Mouse (Mus musculus): Measurements from ENCODE around the gene Atp5d.

Gene Atp5d

DNA sequence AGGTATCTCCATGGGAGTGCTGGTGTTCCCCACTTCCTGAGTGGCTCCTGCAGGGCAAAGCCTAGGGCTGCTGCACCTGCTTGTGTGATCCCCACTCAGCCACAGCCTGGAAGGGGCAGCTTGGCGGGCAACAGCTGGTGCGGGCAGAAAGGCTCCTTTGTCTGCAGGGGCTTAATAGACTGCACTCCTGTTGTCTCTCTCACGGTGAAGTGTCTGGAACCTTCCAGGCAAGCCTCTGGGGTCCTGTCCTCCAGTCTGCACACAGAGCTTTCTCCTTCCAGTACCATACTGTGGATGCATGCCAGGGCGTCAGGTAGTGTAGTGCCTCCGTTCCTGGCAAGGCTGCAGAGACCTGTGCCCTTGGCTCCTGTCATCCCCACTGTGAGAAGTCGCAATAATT is 19.9 kb upstream of the Atp5d start:
- DNase-seq, result no peak

DNA sequence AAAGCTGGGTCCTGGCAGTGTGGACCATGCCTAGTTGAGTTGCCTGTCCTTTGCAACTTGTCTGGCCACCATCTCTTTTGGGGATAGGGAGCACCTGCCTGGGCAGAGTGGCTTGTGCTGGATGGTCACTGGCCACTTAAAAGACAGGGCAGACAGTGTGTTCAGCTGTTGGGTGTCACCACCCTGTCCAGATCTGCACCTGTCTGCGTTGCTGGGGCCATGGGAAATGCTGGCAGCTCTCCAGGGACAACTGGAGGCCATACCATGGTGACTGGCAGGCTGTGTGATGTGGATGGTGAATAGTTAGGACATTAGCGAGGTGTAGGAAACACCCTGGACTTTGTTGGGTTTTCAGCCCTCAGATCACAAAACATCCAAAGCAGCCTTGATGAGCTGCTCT is 18.3 kb upstream of the Atp5d start:
- no peak for DNase-seq

DNA sequence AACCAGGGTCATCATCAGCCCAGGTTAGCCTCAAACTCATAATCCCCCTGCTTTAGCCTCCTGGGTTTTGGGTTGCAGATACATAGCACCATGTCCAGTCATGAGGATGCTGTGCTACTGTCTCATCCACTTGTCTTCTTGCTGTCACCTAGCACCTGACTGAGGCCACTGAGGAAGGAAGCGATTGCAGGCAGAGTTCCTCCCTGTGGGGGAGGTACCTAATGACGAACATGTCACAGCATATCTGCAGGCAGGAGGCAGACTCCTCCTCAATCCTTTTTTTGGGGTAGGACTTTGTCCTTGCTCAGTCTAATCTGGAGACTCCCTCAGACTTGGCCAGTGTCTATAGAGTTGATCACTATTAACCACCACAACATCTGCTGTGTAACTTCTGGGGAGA is 16.8 kb upstream of the Atp5d start:
- no peak for DNase-seq

DNA sequence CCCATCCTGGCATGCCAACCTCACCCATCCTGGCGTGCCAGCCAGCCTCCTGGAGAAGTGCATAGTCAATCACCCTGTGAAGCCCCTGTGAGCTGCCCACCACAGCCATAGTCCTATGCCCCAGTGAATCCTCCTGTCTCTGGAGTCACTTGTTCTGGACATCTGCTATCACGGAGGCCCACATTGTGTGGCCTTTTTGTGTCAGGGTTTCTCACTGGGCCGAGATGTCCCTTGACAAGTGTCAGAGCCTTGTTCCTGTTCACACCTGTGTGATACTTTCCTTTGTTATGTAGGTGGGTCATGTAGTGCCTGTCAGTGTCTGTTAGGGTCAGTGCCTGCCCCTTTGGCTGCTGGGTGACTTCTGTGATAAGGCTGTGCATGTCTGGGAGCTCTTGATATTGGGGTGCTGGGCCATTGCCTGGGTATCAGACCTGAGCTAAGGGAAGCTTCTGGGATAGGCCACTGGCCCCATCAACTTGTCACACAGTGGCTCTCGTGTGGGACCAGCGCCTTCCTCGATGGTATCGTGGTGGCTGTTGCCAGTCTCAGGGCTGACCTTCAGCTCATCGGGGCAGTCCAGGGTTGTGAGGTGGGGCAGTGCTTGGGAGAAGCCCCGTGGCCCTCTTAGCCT is 14.4 kb upstream of the Atp5d start:
- no peak for DNase-seq

DNA sequence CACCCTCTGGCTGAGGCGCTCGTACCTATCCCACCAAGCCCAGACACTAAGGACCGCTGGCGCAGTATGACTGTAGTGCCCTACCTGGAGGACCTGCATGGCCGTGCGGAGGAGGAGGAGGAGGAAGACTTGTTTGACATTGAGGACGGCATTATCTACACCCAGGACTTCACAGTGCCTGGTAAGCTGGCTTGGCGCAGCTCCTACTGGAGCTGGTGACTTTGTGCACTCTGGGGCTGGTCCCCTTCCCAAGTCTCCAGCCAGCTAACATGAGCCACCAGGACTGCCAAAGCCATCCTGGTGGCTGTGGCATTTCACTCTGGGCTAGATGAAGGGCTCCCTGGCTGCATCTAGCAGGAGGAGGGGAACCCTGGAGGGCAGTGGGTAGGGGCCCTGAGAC is 10.5 kb upstream of the Atp5d start:
- DNase-seq, result no peak

DNA sequence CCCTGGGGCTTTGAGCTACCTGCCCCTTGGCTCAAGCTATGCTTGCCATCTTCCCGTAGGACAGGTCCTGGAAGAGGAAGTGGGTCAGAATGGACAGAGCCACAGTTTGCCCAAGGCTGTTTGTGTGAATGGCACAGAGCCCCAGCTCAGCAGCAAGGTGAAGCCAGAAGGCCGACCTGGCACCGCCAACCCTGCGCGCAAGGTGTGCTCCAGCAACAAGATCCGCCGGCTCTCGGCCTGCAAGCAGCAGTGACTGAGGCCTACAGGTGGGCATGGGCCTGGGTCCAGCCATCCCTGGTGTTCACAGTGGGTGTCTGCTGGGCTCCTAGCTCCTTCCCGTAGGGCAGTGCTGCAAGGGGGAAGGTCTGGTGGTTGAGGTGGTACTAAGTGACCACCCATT is 8.6 kb upstream of the Atp5d start:
- DNase-seq, result no peak

DNA sequence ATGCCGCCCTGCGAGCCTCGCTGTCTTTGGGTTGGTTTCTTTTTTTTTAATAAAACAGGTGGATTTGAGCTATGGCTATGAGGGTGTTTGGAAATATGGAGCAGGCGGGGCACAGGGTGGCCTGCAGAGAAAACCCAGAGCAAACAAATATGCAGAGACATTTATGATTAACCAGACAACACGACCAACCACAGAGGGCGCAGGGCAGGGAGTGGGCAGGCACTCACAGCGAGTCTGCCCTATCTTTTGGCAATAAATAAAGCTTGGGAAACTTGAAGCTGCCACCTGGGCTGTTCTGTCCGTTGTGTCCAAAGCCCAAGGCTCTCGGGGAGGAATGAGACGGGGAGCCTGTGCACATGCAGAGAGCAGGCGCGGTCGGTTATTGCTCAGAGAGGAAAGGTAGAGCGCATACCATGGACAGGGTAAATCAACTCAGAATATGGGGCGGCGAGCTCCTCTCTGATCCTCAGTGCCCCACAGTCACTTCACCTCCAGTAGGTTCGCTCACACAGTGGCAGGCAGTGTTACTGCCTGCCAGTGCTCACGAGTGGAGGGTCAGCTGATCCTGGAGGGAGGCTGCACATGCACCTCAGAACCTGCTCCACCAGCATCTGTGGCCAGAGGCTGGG is 7.9 kb upstream of the Atp5d start:
- no peak for DNase-seq

DNA sequence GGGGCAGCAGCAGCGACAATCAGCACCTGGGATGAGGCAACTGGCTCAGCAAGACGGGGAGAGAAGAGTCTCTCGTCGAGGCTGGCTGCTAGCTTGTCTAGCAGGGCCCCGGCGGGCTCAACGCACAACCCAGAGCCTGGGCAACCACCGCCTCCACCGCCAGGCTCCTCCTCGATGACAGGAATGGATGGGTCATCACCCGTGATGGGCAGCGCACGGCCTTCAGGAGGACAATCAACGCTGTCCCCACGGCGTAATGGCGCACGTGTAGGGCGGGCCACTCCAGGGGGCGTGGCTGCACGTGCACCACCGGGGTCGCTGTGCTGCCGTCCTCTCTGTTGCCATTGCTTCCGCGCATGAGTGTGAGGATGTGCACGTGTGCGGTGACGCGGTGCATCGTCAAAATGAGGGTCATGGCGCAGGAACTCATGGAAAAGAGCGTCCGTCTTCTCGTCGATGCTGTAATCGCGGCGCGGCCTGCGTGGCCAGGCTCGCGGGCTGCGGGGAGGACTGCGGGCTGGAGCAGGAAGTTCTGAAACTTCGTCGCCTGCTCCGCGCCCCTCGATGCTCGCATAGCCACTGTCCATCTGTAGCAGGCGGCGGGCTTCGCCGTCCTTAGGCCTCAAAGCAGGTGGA is 7.0 kb upstream of the Atp5d start:
- peak in 1 of 2 experiments; percentile 7 for DNase-seq

DNA sequence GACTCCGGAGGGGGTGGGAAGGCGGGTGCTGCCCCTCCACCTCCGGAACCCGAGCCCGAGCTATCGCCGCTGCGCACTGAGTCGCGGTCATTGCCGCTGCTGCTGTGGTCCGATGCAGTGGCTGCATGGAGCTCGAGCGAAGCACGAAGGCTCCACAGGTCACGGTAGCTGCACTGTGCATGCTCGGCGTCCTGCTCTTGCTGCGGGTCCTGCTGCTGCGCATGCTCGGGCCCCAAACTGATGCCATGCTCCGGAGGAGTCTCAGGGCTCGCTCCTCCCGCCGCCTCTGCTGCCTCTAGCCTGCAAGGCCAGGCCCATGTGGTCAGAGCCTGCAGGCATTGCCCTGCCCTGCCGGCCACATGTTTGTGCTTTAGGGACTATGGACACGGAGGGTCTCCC is 6.5 kb upstream of the Atp5d start:
- DNase-seq, result no peak

DNA sequence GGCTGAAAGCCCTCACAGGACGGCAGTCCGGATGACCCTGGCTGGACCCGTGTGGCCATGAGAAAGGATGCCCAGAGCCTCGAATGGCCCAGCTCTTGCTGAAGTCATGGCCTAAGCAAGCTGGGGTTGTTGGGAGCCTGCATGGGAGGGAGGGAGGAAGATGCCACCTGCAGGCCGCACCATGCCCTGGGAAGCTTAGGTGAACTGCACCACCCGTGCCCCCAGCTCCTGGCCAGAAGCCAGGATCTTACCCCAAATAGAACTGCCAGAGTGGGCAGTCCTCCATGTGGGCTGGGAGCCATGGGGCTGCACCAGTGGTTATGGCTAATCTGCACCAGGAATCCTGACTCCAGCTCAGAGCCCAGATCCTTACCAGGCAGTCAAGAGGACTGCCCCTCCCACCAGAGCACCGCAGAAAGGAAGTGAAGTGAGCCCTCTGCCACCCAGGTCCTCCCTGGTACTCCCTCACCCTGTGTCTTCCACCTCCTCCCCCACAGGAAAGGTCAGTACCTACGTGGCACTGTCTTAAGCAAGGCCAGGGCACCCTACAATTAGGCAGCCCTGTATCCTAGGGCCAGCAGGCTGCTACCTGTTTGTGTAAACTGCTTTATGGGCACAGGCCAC is 5.1 kb upstream of the Atp5d start:
- peak in 1 of 2 experiments; percentile 29 for DNase-seq

DNA sequence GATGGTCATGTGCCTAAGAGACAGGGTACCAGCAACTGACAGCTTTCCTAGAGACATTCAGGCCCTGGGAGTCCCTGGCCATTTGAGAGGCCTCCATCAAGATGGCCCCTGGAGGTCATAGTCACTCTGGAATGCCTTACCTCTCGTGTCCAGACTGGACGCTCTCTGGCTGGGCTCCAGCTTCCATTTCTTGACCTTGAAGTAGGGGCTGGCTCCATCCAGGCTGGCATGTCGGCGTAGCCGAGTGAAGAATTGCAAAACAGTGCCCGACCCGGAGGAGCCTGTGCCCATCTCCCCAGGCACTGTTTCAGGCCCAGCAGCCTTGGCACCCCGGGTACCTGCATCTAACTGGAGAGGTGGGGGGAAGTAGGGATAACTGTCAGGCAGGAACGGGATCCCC is 4.0 kb upstream of the Atp5d start:
- DNase-seq, result peak in 1 of 2 experiments; percentile 8

DNA sequence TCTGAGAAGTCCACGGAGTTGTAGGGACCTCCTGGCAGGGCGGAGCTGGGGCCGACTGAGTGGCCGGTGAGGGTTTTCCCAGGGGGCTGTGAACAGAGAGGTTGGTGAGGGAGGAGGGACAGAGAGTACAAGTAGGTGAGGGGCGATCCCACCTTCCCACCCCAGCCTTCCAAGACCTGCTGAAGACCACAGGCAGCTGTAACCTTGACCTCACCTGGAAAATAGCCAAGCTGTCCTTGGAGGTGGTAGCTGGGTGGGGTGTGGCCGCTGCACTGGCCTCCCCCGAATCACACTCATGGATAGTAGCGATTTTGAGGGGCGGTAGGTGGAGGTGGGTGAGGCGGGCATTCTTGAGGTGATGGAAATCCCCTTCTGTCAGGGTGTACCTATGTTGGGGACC is 3.3 kb upstream of the Atp5d start:
- peak in 1 of 2 experiments; percentile 5 for DNase-seq

DNA sequence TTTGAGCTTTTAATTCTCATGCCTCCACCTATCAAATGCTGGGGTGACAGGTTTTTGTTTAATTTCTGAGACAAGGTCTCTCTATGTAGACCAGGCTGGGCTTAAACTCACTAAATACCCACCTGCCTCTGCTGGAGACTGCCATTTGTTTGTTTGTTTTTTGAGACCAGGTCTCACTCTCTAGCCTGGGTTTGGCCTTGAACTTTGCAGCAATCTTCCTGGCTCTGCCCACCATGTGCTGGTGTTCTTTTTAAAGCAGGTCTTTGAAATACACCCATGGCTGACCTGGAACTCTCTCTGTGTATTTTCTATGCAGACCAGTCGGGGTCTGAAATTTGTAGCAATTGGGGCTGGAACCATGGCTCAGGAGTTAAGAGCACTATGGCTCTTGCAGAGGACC is 2.8 kb upstream of the Atp5d start:
- DNase-seq, result no peak

DNA sequence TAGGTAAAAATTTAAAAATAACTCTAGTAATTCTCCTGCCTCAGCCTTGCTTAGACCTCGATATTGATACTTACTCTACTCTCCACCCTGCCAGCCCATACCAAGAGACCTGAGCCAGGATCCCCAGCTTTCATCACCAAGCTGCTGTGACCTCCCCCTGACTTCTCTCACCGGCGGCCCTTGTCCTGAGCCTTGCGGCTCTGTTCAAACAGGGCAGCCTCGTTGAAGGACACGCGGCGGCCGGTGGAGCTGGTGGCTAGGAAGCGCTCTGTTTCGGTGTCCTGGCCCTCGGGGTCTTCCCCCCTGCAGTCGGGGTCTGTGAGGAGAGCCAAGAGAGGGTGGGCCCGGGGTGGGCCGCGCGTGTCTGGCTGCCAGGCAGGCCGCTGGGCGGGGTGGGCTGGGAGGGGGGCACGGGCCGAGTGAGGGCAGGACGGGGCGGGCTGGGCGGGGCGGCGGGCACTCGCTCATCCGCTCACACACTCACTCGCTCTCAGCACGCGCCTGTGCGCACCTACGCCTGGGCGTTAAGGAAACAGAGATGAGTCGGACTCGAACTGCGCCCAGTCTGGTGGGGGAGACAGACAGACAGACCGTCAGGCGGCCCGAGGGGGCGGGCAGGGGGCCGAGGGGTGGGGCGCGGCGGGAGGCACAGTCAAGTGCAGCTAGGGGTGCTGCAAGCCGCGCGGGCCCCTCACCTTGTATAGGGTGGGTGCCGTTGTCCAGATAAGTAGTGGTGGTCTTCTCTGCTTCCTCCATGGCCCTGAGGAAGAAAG is 2.1 kb upstream of the Atp5d start:
- DNase-seq, result peak in 1 of 2 experiments; percentile 11

DNA sequence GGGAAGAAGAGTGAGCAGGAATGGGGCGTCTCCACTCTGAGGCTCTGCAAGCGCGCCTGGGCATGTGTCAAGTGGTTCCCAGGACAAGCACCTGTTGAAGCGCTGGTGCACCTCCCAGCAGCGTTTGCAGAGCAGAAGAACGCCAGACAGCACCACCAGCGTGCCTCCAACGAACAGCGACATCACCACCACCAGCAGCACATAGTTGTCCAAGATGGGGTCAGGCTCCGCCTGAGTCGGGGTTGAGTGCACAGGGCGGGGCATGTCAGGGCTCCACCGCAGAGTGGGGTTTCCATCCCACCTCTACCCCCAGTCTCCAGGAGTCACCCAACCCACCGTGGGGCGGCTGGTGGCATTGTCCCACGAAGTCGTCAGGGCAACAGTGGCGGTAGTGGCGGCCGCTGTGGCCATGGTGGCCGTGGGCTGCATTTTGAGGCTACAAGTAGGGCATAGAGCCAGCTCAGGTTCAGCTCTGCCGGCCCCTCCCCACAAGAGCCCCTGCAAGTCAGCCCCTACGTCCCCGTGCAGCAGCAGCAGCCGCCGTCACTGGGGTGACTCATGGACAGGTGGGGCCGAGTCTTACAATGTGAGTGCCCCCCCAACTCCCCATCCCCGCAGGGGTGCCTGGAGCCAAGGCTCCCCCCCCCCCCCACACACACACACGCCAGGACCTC is 1.3 kb upstream of the Atp5d start:
- peak in 1 of 2 experiments; percentile 14 for DNase-seq

DNA sequence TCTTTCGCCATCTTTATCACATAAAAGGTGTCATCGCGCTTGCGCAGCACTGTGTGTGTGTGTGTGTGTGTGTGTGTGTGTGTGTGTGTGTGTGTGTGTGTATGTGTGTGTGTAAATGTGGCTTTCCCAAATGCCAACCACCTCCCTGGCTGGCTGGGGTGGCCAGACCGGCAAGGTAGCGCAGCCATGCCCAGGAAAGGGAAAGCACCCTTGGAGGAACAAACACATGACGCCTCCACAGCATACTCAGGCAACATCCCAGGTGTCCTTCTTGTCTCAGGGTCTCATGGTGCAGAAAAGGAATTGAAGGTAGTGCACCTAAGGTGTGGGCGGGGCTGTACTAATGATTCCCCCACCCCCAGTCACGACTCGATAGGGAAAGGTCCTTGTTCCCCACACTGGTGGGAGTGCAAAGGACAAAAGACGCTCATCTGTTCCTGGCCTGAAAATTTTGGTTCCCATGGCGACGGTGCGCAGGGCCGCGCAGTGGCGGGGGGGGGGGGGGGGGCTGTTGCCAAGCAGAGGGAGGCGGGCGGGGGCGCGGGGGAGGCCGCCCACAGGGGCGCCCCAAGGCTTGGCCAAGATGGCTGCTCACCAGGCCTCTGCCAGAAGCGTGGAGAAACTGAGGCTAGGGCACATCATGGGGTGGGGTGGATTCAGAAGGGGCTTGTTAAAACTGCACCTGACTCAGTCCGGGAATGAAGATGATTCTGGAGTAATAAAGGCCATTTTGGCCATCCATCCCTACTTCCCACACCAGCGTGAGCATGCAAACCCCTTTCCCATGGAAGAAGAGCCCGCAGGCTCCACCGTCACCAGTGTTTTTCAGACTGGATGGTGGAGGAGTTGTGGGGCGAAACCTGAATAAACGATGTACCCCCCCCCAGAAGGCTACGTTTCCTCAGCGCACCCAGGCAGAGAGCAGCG is 543 bp upstream of the Atp5d start:
- peak in 1 of 2 experiments; percentile 17 for DNase-seq

DNA sequence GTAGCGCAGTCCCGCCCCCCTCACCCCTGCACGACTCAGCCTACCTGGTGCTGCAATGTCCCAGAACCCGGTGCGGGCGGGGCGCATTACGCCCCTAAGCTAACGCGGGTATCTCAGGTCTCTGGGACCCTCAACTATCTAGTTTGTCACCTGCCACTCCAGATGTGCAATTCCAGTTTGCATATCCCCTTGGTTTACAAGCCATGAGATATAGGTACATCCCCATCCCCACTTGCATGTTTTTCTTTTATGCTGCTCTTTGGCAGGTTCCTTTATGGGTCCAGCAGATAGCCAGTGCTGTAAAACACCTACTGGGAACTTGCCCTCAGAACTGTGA is 975 bp downstream of the Atp5d start:
- DNase-seq, result peak in 1 of 2 experiments; percentile 46

DNA sequence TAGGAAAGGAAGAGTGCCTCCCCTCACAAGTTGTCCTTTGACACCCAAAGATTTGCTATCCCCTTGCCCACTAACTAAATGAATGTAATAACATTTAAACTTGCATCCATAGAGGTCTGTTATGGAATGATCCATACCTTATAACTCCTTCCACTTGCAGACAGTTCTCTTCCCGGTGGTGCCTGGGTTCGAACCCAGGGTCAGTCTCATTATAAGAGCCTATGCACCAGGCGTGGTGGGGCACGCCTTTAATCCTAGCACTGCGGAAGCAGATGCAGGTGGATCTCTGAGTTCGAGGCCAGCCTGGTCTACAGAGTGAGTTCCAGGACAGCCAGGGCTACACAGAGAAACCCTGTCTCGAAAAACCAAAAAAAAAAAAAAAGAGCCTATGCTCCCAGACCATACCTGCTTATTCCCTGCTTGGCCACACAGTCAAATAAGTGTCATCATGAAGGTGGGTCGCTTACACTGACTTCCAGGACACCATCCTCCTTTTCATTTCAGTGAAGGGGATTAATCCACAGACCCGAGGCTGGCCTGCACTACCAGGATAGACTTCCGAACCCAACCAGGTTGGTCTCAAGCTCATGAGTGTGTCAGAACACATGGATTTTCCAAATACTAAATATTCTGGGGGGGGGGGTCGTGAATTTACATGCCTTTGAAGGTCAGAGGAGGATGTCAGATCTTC is 1.7 kb downstream of the Atp5d start:
- peak in 1 of 2 experiments; percentile 6 for DNase-seq

DNA sequence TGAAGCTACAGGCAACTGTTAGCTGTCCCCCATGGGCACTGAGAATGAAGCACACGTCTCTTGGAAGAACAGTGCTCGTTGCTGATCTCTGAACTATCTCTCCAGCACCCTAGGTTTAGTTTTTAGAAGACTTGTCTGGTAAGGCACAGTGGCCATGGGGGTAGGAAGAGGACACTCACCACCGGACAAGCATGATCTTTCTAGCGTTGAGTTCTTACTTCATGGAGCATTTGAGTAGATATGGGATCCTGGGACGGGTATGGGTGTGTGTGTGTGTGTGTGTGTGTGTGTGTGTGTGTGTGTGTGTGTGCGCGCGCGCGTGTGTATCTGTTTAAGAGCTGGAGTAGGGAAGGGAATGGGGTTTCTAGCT is 2.2 kb downstream of the Atp5d start, which contains the start of gene Cbarp:
TSS of gene Cbarp (minus strand) at position 170 of the 370 bp plus-strand sequence.
- DNase-seq, result no peak

DNA sequence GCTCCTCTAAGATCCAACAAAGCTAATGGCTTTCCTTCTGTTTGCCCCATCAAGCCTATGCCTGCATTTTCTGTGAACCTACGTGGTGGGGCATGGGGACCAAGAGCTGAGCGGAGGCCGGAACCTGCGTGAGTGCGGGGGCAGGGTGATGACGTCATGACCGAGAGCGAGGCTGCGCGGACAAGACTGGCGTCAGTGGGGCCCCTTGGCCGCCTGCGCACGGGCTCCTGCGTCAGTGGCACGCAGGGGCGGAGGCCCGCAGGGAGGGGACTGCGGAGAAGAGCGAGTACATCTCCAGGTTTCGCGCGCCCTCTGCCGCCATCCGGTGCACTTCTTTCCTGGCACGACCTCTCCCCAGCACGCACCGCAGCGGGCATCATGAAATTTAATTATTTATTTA is 2.8 kb downstream of the Atp5d start:
- DNase-seq, result peak; percentile 95 to 96

All from thymus, adult 18-20 months (tissue).